Mouse (Mus musculus): Measurements from ENCODE around the gene Bet1l.

Gene Bet1l

GRCm38 (mm10) chr7:140828171-140828881, 29.1 kb downstream of the Bet1l start:
- DNase-seq, result peak; percentile 51

GRCm38 (mm10) chr7:140822731-140823130, 34.6 kb downstream of the Bet1l start:
- DNase-seq, result no peak

- DNase-seq, result peak; percentile 80
Observed at GRCm38 (mm10) chr7:140821653-140822329, 35.6 kb downstream of the Bet1l start, which contains the start of gene Zfp941. Zfp941 (minus strand) TSS chr7:140822178.

- DNase-seq, result no peak
Observed at GRCm38 (mm10) chr7:140821305-140821652, 36.1 kb downstream of the Bet1l start.

GRCm38 (mm10) chr7:140820173-140820572, 37.2 kb downstream of the Bet1l start:
- DNase-seq, result peak; percentile 20

- DNase-seq, result no peak
Observed at GRCm38 (mm10) chr7:140812850-140813249, 44.5 kb downstream of the Bet1l start.

GRCm38 (mm10) chr7:140811714-140812113, 45.7 kb downstream of the Bet1l start:
- DNase-seq, result no peak

- DNase-seq, result no peak
Observed at GRCm38 (mm10) chr7:140810496-140810895, 46.9 kb downstream of the Bet1l start.

- peak; percentile 34 for DNase-seq
Observed at GRCm38 (mm10) chr7:140805704-140806103, 51.7 kb downstream of the Bet1l start.

Measured in retina, postnatal 1 day (tissue).